Mouse (Mus musculus) kidney, adult 2 months (tissue): ENCODE measurements around the gene Mosmo. TPM values are rescaled to one million over a fixed set of nuclear protein-coding genes. Genes with fewer than 3 reads are reported as not detected.
A peak's percentile ranks its signal among the peaks of the same experiment; 100 is the strongest.

Experiments
- DNase-seq: peaks from one replicate; pipeline ENCODE4 v3.0.0; 2021
- H3K27ac ChIP-seq: fragments of 200-500 bp; 2 replicates; pipeline ENCODE4 v1.5.1; 2012; ENCODE audit warnings: low read depth, low read length, control low read depth, inconsistent platforms; ENCODE audit not compliant: insufficient read depth
- H3K27me3 ChIP-seq: fragments of 200-500 bp; replicated peaks from 2 replicates; pipeline ENCODE4 v1.6.1; 2012; ENCODE audit warnings: mild to moderate bottlenecking, moderate library complexity, low read length, inconsistent platforms; ENCODE audit not compliant: control insufficient read depth, insufficient read depth
- H3K36me3 ChIP-seq: fragments of 200-500 bp; 2 replicates; pipeline ENCODE4 v1.6.1; 2012; ENCODE audit warnings: mild to moderate bottlenecking, moderate library complexity, low read length, inconsistent platforms; ENCODE audit not compliant: control insufficient read depth, insufficient read depth
- H3K4me1 ChIP-seq: fragments of 200-500 bp; 2 replicates; pipeline ENCODE4 v1.6.1; 2011; ENCODE audit warnings: low read length; ENCODE audit not compliant: control insufficient read depth, insufficient read depth
- H3K4me3 ChIP-seq: fragments of 200-500 bp; 2 replicates; pipeline ENCODE4 v1.5.1; 2011; ENCODE audit warnings: mild to moderate bottlenecking, low read depth, low read length, control low read depth; ENCODE audit not compliant: insufficient read depth
- CTCF ChIP-seq: fragments of 200-500 bp; conservative IDR thresholded peaks from 2 replicates; pipeline ENCODE4 v1.5.1; 2011; ENCODE audit warnings: low read depth, mild to moderate bottlenecking, control low read depth, low read length, moderate library complexity, mixed read lengths; ENCODE audit not compliant: insufficient read depth, insufficient read length
- POLR2A ChIP-seq: fragments of 200-500 bp; IDR thresholded peaks from one replicate; pipeline ENCODE4 v1.6.1; 2011; ENCODE audit warnings: low read depth, low read length, control low read depth
- WGBS: fragments of 180-500 bp; shearing (Covaris S2); methylation state at CpG from one replicate; pipeline ENCODE4 v1.1.7; 2018; 5-methylcytosine and 5-hydroxymethylcytosine counted together
- polyA plus RNA-seq: library from polyadenylated mRNA; depleted of rRNA; stranded (reverse); fragments of >200 nt; gene quantifications from 2 replicates; pipeline ENCODE4 v1.2.3, GENCODE M21; 2012

Gene Mosmo
- polyA plus RNA-seq, 1 experiment, result 20.6 TPM

DNA sequence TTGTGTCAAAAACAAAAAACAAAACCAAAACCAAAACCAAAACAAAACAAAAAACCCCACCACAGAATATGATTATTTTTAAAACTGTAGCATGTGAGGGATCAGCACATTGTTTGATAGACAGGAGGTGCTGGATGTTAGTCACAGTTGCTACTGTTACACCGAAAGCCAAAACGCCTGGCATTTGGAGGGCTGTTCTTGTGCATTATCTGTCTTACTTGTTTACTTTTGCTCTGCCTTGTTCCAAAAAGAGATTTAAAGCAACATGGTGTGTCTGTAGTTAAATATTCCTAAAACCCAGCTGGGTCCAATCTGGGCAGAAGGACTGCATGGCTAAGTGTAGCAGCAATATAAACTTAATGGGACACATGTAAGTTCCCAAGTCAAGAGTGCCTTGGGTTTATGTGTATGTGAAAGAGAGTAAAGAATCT, 7.3 kb downstream of the Mosmo start:
- TF ChIP-seq POLR2A (no peak), CTCF (no peak)
- Histone ChIP-seq H3K27ac (no peak overlapping the region; the same call in 1 of the 2 replicates), H3K27me3 (no peaks in the 10 kb centered on the region), H3K36me3 (no peaks in the 10 kb centered on the region), H3K4me1 (peaks cover 16% of the 10 kb centered on the region), H3K4me3 (no peak overlapping the region)
- DNase-seq, result no peak
- WGBS, result 54% methylated on average over 2 of the region's 2 CpGs

DNA sequence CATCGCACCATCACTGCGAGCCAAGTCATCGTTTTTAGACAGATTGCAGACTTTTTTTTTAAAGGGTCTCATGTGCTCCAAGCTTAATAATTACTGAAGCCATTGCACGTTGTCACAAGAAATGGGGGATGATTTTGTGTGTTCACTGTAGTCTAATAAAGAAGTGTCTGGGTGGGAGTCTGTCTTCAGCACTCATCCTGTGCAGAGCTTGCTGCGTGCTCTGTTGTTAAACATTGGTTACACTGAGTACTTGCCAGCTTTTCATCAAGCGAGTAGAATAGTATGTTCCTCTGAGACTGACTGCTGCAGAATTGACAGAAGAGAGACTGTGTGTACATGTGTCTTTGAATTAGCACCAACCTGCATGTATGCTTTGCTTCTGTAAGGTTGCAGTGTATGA, 7.8 kb downstream of the Mosmo start:
- no peak overlapping the region; the same call in 1 of the 2 replicates for H3K27ac ChIP-seq
- TF ChIP-seq CTCF (no peak), POLR2A (no peak)
- H3K27me3 ChIP-seq, result no peaks in the 10 kb centered on the region
- no peak overlapping the region for H3K4me3 ChIP-seq
- H3K4me1 ChIP-seq, result peaks cover 16% of the 10 kb centered on the region
- no peak for DNase-seq
- 49% methylated on average over 6 of the region's 6 CpGs for WGBS
- H3K36me3 ChIP-seq, result no peaks in the 10 kb centered on the region

DNA sequence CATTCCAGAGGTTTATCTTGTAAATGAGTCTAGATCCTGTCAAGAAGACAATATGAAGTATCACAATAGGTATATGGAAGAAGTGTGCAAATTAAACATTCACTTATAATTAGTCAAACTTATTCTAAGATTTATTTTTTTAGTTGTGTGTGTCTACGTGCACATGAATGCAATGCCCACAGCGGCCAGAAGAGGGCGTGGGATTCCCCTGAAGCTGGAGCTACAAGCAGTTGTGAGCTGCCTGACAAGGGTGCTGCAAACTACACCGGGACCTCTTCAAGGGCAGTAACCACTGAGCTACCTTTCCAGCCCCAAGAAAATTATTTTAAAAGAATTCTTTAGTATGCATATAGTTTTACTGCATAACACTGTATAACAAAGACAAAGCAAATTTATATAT, 13.2 kb downstream of the Mosmo start:
- Histone ChIP-seq H3K4me1 (peaks cover 2% of the 10 kb centered on the region; the same call in 1 of the 2 replicates), H3K27me3 (no peaks in the 10 kb centered on the region), H3K27ac (no peak overlapping the region), H3K4me3 (no peak overlapping the region), H3K36me3 (no peaks in the 10 kb centered on the region)
- no peak for TF ChIP-seq POLR2A
- 0 out of 2 replicates have a peak, but pooled peaks have one; percentile 20 for TF ChIP-seq CTCF
- WGBS, result 74% methylated on average over 4 of the region's 4 CpGs
- DNase-seq, result no peak

DNA sequence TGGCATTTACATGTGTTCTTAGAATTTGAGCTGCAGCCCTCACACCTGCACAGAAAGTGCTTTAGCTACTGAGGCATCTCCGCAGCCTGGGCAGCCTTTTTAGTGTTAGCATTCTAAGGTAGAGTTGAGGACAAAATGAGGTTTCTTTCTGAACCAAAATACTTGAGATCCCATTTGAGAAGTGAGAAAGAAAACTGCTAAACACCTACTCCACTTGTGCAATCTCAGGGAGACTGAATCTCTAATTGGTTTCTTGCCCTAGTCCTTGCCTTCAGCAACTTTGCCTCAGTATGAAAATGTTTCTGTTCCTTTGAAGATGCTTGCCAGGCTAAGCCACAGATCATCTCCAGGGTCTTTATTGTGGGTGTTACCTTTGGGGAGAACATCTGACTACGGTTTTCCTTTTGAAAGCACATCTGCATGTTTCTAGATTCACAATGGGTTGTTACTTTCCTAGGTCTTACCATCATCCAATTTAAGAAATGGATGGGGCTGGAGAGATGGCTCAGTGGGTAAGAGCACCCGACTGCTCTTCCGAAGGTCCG, 16.5 kb downstream of the Mosmo start:
- Histone ChIP-seq H3K4me1 (no peaks in the 10 kb centered on the region), H3K27me3 (no peaks in the 10 kb centered on the region), H3K27ac (no peak overlapping the region), H3K36me3 (no peaks in the 10 kb centered on the region), H3K4me3 (no peak overlapping the region)
- 95% methylated on average over 5 of the region's 5 CpGs for WGBS
- DNase-seq, result no peak
- TF ChIP-seq CTCF (no peak), POLR2A (no peak)

DNA sequence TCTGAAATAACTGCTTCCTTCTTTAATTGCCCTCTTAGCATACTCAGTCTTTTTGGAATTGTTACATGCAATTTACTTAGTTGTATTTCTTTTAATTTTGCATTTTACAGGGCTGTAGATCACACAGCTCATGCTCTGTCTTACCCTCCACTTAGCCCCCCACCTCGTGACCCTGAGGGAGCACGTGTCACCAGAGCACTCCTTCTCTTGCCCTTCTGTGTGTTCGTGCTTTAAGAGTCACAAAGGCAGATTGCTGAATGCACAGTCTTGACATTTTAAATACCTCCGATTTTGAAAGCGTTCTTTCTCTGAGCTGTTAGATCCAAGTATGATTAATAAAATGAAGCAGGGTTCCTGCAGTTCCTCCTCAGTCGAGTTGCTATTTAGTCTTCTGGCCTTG, 17.8 kb downstream of the Mosmo start:
- Histone ChIP-seq H3K4me3 (no peak overlapping the region), H3K36me3 (no peaks in the 10 kb centered on the region), H3K27me3 (no peaks in the 10 kb centered on the region), H3K4me1 (no peaks in the 10 kb centered on the region), H3K27ac (no peak overlapping the region)
- 48% methylated on average over 6 of the region's 6 CpGs for WGBS
- TF ChIP-seq POLR2A (no peak), CTCF (no peak)
- DNase-seq, result no peak

DNA sequence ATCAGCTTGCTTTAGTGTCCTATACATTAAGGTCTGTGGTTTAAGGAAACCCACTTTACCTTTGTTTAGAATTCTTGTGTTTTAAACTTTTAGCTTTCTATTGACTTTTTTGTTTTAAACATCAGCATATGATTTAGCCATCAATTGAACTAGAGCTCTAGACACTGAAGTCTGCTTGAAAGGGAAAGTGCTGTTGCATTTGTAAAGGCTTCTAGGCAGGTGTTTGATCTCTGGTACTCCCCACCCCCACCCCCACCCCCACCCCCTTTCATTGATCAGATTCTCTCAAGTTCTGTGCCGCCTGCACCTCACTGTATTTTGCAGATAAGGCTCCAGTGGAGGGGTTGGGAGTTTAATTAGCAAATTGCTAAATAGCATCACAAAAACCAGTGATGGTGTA, 18.2 kb downstream of the Mosmo start:
- H3K36me3 ChIP-seq, result no peaks in the 10 kb centered on the region
- 100% methylated on average over 1 of the region's 1 CpGs for WGBS
- H3K27ac ChIP-seq, result no peak overlapping the region
- H3K4me3 ChIP-seq, result no peak overlapping the region
- no peak for TF ChIP-seq POLR2A
- no peak for TF ChIP-seq CTCF
- DNase-seq, result no peak
- H3K27me3 ChIP-seq, result no peaks in the 10 kb centered on the region
- H3K4me1 ChIP-seq, result no peaks in the 10 kb centered on the region

DNA sequence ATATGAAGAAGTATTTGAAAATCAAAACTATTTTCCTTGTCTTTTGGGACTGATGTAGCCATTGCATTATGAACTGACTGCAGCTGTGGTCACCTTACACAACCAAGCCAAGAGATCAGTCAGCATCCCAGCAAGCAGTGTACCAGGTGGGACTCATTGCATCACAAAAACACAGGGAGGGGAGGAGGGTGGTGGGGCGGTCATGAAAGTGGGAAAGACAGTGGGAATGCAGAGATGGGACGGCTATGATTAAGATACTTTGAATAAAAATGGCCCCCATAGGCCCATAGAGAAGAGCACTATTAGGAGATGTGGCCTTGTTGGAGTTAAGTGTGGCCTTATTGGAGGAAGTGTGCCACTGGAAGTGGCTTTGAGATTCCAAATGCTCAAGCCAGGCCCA, 18.9 kb downstream of the Mosmo start:
- TF ChIP-seq POLR2A, result no peak
- TF ChIP-seq CTCF, result no peak
- Histone ChIP-seq H3K36me3 (no peaks in the 10 kb centered on the region), H3K27me3 (no peaks in the 10 kb centered on the region), H3K4me3 (no peak overlapping the region), H3K4me1 (no peaks in the 10 kb centered on the region), H3K27ac (no peak overlapping the region)
- WGBS, result 97% methylated on average over 2 of the region's 2 CpGs
- no peak for DNase-seq
